Mouse (Mus musculus): Measurements from ENCODE around the gene Ihh.

- no peak for TF ChIP-seq CTCF (IDR thresholded peaks at IDR 0.05; ENCODE audit: insufficient read depth, low read depth, low read length)
- no peak for TF ChIP-seq POLR2A (IDR thresholded peaks at IDR 0.05; ENCODE audit: insufficient read depth, low read depth, low read length)
Observed at GRCm38 (mm10) chr1:74950066-74950465, 1.4 kb downstream of the Ihh start.

All from olfactory bulb, adult 2 months (tissue).